Mouse (Mus musculus) heart, adult 11 months (tissue): ENCODE measurements around the gene Tet3.

Experiments
- DNase-seq: peaks from one replicate; pipeline ENCODE4 v3.0.0; 2022

The Tet3 gene

DNA sequence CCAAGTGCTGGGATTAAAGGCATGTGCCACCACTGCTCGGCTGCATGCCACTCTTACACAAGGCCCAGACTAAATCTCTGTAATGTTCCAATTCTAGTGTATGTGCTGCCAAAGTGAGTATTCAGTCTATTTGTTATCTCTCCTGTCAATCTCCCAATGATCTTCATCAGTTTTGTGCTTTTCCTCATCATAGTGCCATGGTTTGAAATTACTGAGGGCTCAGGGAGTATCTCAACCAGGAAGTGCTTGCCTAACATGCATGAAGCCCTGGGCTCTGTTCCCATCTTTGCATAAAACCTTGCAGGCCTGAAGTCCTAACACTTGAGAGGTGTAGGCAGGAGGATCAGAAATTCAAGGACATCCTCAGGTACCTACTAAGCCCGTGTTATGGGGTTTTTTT, 136.1 kb downstream of the Tet3 start:
- no peak for DNase-seq

DNA sequence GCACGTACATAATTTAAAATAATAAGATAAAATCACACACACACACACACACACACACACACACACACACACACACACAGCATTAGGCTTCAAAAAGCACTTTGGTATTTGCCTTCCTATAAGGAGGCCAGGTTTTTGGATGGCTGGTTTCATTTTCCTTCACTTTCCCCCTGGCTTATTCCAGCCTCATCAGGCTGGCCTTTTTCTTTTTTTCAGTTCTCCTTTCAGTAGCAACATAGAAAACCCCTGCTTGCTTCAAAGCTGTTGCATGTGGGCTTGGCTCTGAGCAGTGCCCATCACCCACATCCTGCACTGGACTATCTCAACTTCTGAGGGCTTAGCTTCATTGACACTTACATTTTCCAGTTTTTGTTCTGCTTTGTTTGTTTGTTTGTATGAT, 137.0 kb downstream of the Tet3 start:
- DNase-seq: no peak

DNA sequence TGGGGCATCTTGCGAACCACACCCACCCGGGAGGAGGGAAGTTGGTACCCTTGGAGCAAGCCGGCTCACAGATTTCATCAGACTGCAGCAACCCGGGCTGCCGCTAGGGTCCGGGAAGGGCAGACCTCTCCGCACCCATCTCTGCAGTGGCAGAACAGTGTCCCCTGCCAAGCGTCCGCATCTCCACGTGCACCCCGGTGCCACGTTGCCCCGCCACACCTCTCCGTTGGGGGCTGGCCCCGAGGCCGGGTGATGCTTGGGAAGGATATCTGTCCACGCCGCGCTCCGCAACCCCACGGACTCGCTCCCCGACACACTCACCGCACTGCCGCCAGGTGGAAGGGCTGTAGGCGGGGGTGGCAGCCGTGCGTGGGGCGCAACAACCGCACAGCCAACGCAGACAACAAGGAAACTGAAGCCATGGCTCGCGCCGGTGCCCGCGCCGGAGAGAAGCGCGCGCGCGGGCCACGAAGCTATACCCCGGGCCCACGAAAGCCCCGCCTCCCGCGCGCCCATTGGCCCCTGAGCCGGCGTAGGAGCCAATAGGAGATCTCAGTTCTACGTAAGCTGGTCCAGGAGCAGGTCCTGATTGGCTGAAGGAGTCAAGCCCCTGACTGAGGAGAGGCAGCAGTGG, 141.7 kb downstream of the Tet3 start:
- peak; percentile 100 for DNase-seq

DNA sequence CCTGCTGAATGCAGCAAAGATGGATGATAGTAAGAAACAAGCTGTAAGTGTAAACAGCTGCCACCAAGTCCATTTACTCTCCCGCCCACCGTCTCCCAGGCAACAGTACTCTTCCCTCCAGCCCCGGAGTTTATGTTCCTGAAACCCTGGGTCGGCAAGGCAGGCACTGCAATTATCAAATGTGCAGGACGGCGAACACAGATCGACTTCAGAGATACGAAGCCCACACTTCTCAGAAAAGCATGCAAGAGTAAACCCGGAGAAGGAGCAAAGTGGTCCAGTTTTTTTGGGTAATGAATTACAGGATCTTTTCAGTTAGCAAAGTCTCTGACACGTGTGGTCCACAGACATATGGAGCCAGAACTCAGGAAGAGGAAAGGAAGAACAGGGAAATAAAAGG, 142.9 kb downstream of the Tet3 start:
- no peak for DNase-seq

DNA sequence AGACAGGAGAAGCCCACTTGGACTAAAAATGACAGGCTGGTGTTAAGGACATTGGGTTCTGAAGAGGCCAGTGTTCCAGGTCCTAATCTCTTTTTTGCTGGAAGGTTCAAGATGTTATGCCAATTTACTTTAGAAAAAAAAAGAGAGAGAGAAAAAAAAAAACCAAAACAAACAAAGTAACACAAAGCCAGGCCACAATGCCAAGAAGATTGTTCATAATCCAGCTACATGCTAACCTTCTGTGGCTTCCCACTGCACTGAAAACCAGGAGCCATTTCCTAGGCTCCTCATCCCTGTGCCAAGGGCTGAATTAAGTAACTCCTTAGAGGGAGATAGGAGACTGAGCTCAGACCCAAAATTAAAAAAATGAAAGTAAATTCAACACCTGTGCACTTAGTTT, 143.6 kb downstream of the Tet3 start:
- DNase-seq: no peak

DNA sequence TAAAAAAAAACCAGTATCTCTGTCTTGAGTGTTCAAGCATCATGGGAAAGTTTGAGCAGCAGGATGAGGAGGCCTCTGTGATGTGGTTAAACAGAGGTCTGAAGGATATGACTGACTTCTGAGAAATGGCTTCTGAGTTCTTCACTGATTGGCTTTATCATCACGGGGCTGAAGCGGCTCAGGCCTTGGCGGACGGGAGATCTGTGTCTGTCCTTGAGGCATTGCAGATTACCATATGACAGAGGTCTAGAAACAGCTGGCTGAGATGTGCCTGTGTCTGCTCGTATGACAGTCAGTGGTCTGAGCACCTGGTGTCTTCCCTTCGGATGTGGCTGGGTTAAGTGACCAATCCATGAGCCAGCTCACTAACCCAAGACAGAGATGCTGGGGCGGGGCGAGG, 146.4 kb downstream of the Tet3 start:
- no peak for DNase-seq
